Mouse (Mus musculus) embryonic fibroblast, embryonic 13.5 days (primary cell): Measurements from ENCODE around the gene Vps45.

ENCODE experiments used
- CTCF ChIP-seq: IDR thresholded peaks from 2 replicates; pipeline ENCODE4 v1.5.1; 2011; ENCODE audit warnings: mild to moderate bottlenecking, control low read depth, low read length, moderate library complexity, borderline replicate concordance; ENCODE audit not compliant: insufficient read depth
- POLR2A ChIP-seq: IDR thresholded peaks from 2 replicates; pipeline ENCODE4 v1.6.1; 2011; ENCODE audit warnings: low read depth, mild to moderate bottlenecking, control low read depth, low read length, moderate library complexity

DNA sequence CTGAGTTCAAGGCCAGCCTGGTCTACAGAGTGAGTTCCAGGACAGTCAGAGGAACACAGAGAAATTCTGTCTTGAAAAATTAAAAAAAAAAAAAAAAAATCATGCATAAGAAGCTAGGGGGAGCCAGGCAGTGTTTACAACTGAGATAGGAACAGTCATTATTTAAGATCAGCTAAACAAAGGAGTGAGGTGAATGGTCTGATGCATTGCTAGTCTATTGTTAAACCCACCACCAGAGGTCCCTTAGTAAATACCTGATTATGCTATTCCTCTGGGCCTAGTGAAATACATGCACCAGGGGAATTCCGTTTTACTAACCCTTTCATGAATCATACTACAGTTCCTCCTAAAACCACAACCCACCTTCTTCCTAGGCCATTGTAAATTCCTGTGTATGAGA is 11.3 kb upstream of the Vps45 start:
- TF ChIP-seq POLR2A (no peak), CTCF (no peak)
